Mouse (Mus musculus) thymus, adult 2 months (tissue): Measurements from ENCODE around the gene Nfe2l1.

Experiments
- CTCF ChIP-seq: fragments of 200-500 bp; IDR thresholded peaks from 2 replicates; pipeline ENCODE4 v1.5.1; 2012; ENCODE audit warnings: mild to moderate bottlenecking, control low read depth, low read length, moderate library complexity, borderline replicate concordance; ENCODE audit not compliant: control insufficient read depth, poor library complexity, insufficient read depth; ENCODE audit errors: extremely low read depth
- POLR2A ChIP-seq: fragments of 200-500 bp; IDR thresholded peaks from 2 replicates; pipeline ENCODE4 v1.6.1; 2012; ENCODE audit warnings: mild to moderate bottlenecking, low read length, control low read depth, moderate library complexity; ENCODE audit not compliant: control insufficient read depth, poor library complexity, insufficient read depth; ENCODE audit errors: extremely low read depth

- TF ChIP-seq CTCF, result no peak
- no peak for TF ChIP-seq POLR2A
Observed at GRCm38 (mm10) chr11:96830539-96831216, 910 bp upstream of the Nfe2l1 start.
